Mouse (Mus musculus) telencephalon, adult 2 months (tissue): ENCODE measurements at regions not wholly inside any gene's neighbourhood (a gene's known extent, or its start where the extent isn't known, plus 50 kb on each side); places are given as distances from the start of the nearest gene placed in this dataset.

Experiments used
- DNase-seq: peaks from one replicate; pipeline ENCODE4 v3.0.0-alpha.2; 2011; ENCODE audit warnings: low read depth, low spot score

DNA sequence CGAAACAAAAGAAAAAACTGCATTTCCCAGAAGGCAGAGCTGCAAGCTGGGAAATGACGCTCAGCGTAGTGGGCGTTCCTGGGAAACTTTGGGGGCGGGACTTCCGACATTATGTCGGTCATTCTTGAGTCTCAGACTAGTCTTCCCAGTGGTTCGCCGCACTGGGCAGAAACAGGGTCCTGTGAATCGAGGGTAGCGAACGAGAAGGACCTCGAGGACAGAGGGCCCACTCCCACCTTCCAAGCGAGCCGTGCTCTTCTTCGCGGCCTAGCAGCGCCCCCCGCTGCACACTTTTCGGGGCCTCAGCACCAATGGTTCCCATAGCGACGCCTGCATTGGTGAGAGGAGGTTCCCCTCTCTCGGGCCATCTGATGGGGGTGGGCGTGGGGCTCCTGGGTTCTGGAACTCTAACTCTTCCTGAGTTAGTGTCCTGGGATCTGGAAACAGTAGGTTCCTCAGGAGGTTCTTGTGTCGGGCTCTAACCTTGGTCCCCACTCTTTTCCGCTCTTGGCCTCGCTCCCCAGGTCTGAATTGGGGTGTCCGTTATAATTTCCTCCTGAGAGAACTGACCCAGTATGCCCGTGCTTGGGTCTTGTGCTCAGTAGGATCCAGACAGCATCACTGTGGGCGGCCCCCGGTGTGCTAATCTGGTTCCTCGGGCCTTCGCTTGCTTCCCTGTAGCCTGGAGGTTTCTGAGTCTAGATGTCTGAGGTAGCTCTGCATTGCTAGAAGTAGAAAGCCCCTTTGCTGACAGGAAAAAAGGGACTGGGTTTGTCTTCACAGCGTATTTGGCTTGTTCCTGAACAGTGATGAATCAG is 52.8 kb upstream of the Gramd1a start:
- peak; percentile 74 for DNase-seq

DNA sequence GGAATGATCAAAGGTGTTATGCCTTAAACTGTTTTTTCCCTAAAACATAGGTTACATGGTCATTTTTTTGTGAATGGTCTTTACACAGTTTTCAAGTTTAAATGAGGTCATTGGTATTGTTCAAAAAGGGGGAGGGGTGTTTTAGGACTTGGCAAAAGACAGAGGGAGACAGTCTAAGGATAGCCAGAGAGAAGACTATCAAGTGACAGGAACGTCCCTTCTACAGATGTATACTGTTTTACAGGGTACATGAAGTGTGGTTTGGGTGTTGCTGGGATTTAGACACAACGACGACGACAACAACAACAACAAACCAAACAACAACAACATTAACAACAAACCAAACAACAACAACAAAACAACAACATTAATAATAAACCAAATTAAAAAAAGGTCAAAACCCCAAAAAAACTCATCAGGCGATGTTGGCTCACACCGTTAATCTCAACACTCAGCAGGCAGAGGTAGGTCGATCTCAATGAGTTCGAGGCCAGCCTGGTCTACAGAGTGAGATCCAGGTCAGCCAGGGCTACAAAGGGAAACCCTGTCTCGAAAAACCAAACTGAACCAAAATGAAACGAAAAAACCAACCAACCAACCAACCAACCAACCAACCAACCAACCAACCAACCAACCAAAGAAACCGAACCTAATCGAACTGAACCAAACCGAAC is 52.0 kb upstream of the Gramd1a start:
- DNase-seq = no peak
